Mouse (Mus musculus): Measurements from ENCODE around the gene Tagln3. TPM values are rescaled to one million over a fixed set of nuclear protein-coding genes. Genes with fewer than 3 reads are reported as not detected.

The Tagln3 gene
- total RNA-seq, 2 experiments from 2014 or later: 224 to 244 TPM

DNA sequence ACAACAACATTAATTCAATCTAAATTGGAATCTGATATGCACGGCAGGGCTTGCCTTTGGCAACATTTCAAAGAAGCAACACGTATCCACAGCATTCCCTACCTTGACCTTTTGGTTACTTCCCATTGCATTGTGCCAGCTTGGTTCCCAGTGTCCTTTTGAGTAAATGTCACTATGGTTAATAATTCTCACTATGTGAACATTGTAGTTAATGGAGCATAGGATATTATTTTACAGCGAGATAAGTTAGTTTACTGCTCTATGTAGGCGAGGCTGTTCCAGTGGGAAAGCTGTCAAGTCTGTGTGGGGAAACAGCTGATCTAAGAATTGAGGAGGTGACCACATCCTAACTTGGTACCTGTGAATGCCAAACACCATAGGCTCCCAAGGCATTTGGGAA, 54.4 kb downstream of the Tagln3 start:
- DNase-seq (ENCODE audit: extremely low spot score in 1 of 2, low spot score in 2 of 2): no peak
- intact Hi-C loops (cut with DNase I): no loop called here

DNA sequence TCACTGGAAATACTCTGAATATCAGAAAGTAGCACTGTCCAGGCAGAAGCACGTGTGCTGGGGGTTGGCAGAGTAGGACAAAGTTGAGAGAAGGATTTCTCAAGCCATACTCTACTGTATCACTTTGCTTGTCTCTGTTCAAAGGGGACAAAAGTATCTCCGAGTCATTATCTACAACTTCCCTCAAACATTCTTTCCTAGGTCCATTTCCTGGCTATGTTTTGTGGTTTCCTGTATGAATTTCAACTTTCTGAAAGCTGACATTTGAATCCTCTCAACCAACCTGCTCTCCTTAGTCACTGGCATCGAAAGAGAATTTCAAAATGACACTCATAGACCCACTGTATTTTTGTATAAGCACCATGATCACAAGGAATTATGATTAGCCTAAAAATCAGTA, 56.2 kb downstream of the Tagln3 start:
- intact Hi-C loops (cut with DNase I): no loop called here
- no peak for DNase-seq (ENCODE audit: extremely low spot score in 1 of 2, low spot score in 2 of 2)

DNA sequence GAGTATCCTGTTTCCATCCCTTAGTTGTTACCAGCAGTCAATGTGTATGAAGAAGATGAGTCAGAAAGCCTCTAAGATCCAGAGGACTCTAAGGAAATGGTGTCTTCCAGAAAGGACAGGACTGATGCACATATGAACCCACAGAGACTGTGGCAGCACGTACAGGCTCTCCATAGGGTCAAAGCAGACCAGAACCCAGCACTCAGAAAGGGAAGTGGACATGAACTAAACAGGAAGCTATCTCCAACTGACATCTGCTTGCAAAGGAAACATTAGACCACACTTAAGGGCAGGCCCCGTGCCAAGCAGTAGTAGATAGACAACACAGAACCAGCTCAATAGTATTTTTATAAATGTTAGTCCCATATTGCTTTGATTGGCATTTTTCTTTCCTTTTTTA, 58.3 kb downstream of the Tagln3 start:
- intact Hi-C loops (cut with DNase I): no loop called here
- DNase-seq (ENCODE audit: extremely low spot score in 1 of 2, low spot score in 2 of 2): no peak

DNA sequence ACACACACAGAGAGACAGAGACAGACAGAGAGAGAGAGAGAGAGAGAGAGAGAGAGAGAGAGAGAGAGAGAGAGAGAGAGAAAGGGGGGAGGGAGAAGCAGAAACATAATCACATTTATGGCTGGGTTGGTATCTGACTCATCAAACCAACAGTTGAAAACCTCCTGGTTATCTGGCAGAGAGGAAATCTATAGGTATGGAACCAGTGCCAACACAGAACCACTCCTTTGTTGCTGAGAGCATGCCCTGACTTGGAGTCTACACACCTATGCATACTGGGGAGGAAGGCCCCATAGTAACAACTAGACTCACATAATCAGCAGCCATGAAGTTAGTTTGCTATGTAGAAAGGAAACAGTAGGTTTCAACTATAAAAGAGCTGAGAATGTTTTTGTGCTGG, 62.0 kb downstream of the Tagln3 start:
- intact Hi-C loops (cut with DNase I): no loop called here
- no peak for DNase-seq (ENCODE audit: extremely low spot score in 1 of 2, low spot score in 2 of 2)

Other genes with a start within 250 kb of the Tagln3 start
- gene Gm609, start 231.6 kb downstream of the Tagln3 start, total RNA-seq (2021): under 1 TPM; 0.12 to 0.45 TPM
- under 1 TPM in 1 of 2 experiments, not detected in 1; 0.43 TPM for gene Gm17783, start 192.6 kb downstream of the Tagln3 start, total RNA-seq (2021)
- not detected for gene Slc9c1, start 189.3 kb downstream of the Tagln3 start, total RNA-seq (2021)
- not detected for gene Gcsam, start 114.2 kb downstream of the Tagln3 start, total RNA-seq (2021)
- under 1 TPM; 0.15 to 0.20 TPM for gene BC016579, start 70.5 kb downstream of the Tagln3 start, total RNA-seq (2021)
- gene Tmprss7, start 30.9 kb downstream of the Tagln3 start, total RNA-seq (2021): 10 to 100 TPM in 1 of 2 experiments, 1 to 10 TPM in 1; 9.7 to 10.9 TPM
- gene Abhd10, start 18.3 kb upstream of the Tagln3 start, total RNA-seq (2021): 10 to 100 TPM; 21.1 to 22.1 TPM
- 1 to 10 TPM; 6.6 to 9.9 TPM for gene Phldb2, start 229.0 kb upstream of the Tagln3 start, total RNA-seq (2021)

Data from left cerebral cortex, postnatal 10 days (tissue).